Mouse (Mus musculus) embryonic facial prominence, embryonic 15.5 days (tissue): ENCODE results near the gene Cyp2f2. TPM values are rescaled to one million over a fixed set of nuclear protein-coding genes. Genes with fewer than 3 reads are reported as not detected.
A peak's percentile ranks its signal among the peaks of the same experiment; 100 is the strongest.

Source experiments
- ATAC-seq: fragments of 200-750 bp; cut with Nextera tagmentation; 2 replicates; pipeline ENCODE4 v1.8.0; 2017; ENCODE audit warnings: low read depth, moderate TSS enrichment; ENCODE audit not compliant: insufficient number of reproducible peaks, low FRiP score, low TSS enrichment
- H3K27ac ChIP-seq: fragments of 300-500 bp; sonication (generic); replicated peaks from 2 replicates; pipeline ENCODE4 v1.5.1; 2015; ENCODE audit warnings: mild to moderate bottlenecking, inconsistent platforms
- H3K27me3 ChIP-seq: fragments of 300-500 bp; sonication (generic); 2 replicates; pipeline ENCODE4 v1.6.1; 2015; ENCODE audit warnings: inconsistent platforms
- H3K36me3 ChIP-seq: fragments of 300-500 bp; sonication (generic); 2 replicates; pipeline ENCODE4 v1.6.1; 2015; ENCODE audit warnings: mild to moderate bottlenecking, inconsistent platforms
- H3K4me1 ChIP-seq: fragments of 300-500 bp; sonication (generic); 2 replicates; pipeline ENCODE4 v1.6.1; 2015; ENCODE audit warnings: inconsistent platforms
- H3K4me2 ChIP-seq: fragments of 300-500 bp; sonication (generic); replicated peaks from 2 replicates; pipeline ENCODE4 v1.6.1; 2015; ENCODE audit warnings: mild to moderate bottlenecking, inconsistent platforms
- H3K4me3 ChIP-seq: fragments of 300-500 bp; sonication (generic); replicated peaks from 2 replicates; pipeline ENCODE4 v1.5.1; 2015; ENCODE audit warnings: mild to moderate bottlenecking, inconsistent platforms
- H3K9ac ChIP-seq: fragments of 300-500 bp; sonication (generic); 2 replicates; pipeline ENCODE4 v1.6.1; 2015; ENCODE audit warnings: inconsistent platforms
- H3K9me3 ChIP-seq: fragments of 300-500 bp; sonication (generic); replicated peaks from 2 replicates; pipeline ENCODE4 v1.6.1; 2016; ENCODE audit warnings: inconsistent platforms
- WGBS: fragments of 180-500 bp; shearing (Covaris S2); methylation state at CpG from one replicate; pipeline ENCODE4 v1.1.7; 2015; 5-methylcytosine and 5-hydroxymethylcytosine counted together
- polyA plus RNA-seq: library from polyadenylated mRNA; unstranded; fragments of >200 nt; fragmentation: Nextera tagmentation; extraction: Ambion mirVana; gene quantifications from 2 replicates; pipeline ENCODE4 v1.2.1, GENCODE M21; 2015

The Cyp2f2 gene
- polyA plus RNA-seq, 1 experiment from 2014 or later, result 102 TPM

- WGBS, result 50% methylated on average over 10 of the region's 10 CpGs
- H3K27ac ChIP-seq, result peak within 1 kb of the TSS; percentile 72
- peaks cover 6% of the 10 kb centered on the region for H3K4me1 ChIP-seq
- no peak within 1 kb of the TSS for H3K4me2 ChIP-seq
- H3K27me3 ChIP-seq, result no peaks in the 10 kb centered on the region
- peaks cover 12% of the 10 kb centered on the region for H3K36me3 ChIP-seq
- H3K9ac ChIP-seq, result no peak within 1 kb of the TSS
- no peaks in the 10 kb centered on the region for H3K9me3 ChIP-seq
- ATAC-seq, result 0 out of 2 replicates have a peak, but pooled peaks have one; percentile 27
- no peak within 1 kb of the TSS for H3K4me3 ChIP-seq
These were observed 33.6 kb downstream of the Cyp2f2 start, which contains the start of gene Cyp2t4 for GRCm38 (mm10) chr7:27153205-27153764. Gene Cyp2t4 (plus strand): TSS chr7:27153714.

- 75% methylated on average over 13 of the region's 13 CpGs for WGBS
- H3K36me3 ChIP-seq, result peaks cover 28% of the 10 kb centered on the region
- peaks cover 20% of the 10 kb centered on the region for H3K4me1 ChIP-seq
- H3K9me3 ChIP-seq, result no peaks in the 10 kb centered on the region
- no peak overlapping the region for H3K4me2 ChIP-seq
- no peaks in the 10 kb centered on the region for H3K27me3 ChIP-seq
- H3K4me3 ChIP-seq, result no peak overlapping the region
- H3K27ac ChIP-seq, result no peak overlapping the region
- H3K9ac ChIP-seq, result no peak overlapping the region
- no peak for ATAC-seq
These were observed 36.3 kb downstream of the Cyp2f2 start for GRCm38 (mm10) chr7:27156005-27156404.

- peaks cover 34% of the 10 kb centered on the region for H3K36me3 ChIP-seq
- WGBS, result 92% methylated on average over 9 of the region's 9 CpGs
- H3K27me3 ChIP-seq, result no peaks in the 10 kb centered on the region
- ATAC-seq, result no peak
- H3K4me1 ChIP-seq, result peaks cover 40% of the 10 kb centered on the region
- no peak overlapping the region for H3K9ac ChIP-seq
- H3K4me3 ChIP-seq, result no peak overlapping the region
- no peak overlapping the region for H3K27ac ChIP-seq
- no peak overlapping the region for H3K4me2 ChIP-seq
- no peaks in the 10 kb centered on the region for H3K9me3 ChIP-seq
These were observed 38.5 kb downstream of the Cyp2f2 start for GRCm38 (mm10) chr7:27158171-27158570.

GRCm38 (mm10) chr7:27159256-27159655, 39.5 kb downstream of the Cyp2f2 start:
- Histone ChIP-seq H3K4me1 (peaks cover 47% of the 10 kb centered on the region), H3K27me3 (no peaks in the 10 kb centered on the region), H3K36me3 (peaks cover 37% of the 10 kb centered on the region), H3K4me3 (no peak overlapping the region), H3K4me2 (no peak overlapping the region), H3K9me3 (no peaks in the 10 kb centered on the region), H3K27ac (no peak overlapping the region), H3K9ac (no peak overlapping the region)
- no peak for ATAC-seq
- WGBS, result 95% methylated on average over 6 of the region's 6 CpGs

- Histone ChIP-seq H3K4me2 (no peak overlapping the region), H3K9me3 (no peaks in the 10 kb centered on the region), H3K4me1 (peaks cover 53% of the 10 kb centered on the region), H3K27me3 (no peaks in the 10 kb centered on the region), H3K27ac (no peak overlapping the region), H3K4me3 (no peak overlapping the region), H3K36me3 (peaks cover 40% of the 10 kb centered on the region), H3K9ac (no peak overlapping the region)
- WGBS, result 14% methylated on average over 8 of the region's 8 CpGs
- peak; percentile 83 for ATAC-seq
These were observed 40.2 kb downstream of the Cyp2f2 start for GRCm38 (mm10) chr7:27159882-27160281.

- Histone ChIP-seq H3K9me3 (no peaks in the 10 kb centered on the region), H3K36me3 (peaks cover 40% of the 10 kb centered on the region), H3K4me2 (no peak overlapping the region), H3K4me3 (no peak overlapping the region), H3K4me1 (peaks cover 62% of the 10 kb centered on the region), H3K27me3 (no peaks in the 10 kb centered on the region), H3K27ac (no peak overlapping the region), H3K9ac (no peak overlapping the region)
- no peak for ATAC-seq
- 78% methylated on average over 3 of the region's 3 CpGs for WGBS
These were observed 41.2 kb downstream of the Cyp2f2 start for GRCm38 (mm10) chr7:27160921-27161320.

- Histone ChIP-seq H3K27ac (no peak overlapping the region), H3K4me1 (peaks cover 62% of the 10 kb centered on the region), H3K9ac (no peak overlapping the region), H3K4me3 (no peak overlapping the region), H3K27me3 (no peaks in the 10 kb centered on the region), H3K4me2 (no peak overlapping the region), H3K36me3 (peaks cover 40% of the 10 kb centered on the region), H3K9me3 (no peaks in the 10 kb centered on the region)
- no peak for ATAC-seq
- 77% methylated on average over 4 of the region's 4 CpGs for WGBS
These were observed 42.0 kb downstream of the Cyp2f2 start for GRCm38 (mm10) chr7:27161744-27162143.

GRCm38 (mm10) chr7:27162780-27163449, 43.2 kb downstream of the Cyp2f2 start:
- no peak for ATAC-seq
- H3K36me3 ChIP-seq, result peaks cover 32% of the 10 kb centered on the region
- H3K4me2 ChIP-seq, result peak overlapping the region; percentile 70
- no peaks in the 10 kb centered on the region for H3K27me3 ChIP-seq
- H3K4me3 ChIP-seq, result peak overlapping the region; percentile 12; the same call in 1 of the 2 replicates
- peaks cover 71% of the 10 kb centered on the region for H3K4me1 ChIP-seq
- H3K27ac ChIP-seq, result 0 out of 2 replicates have a peak overlapping the region, but pooled peaks have one; percentile 25
- no peaks in the 10 kb centered on the region for H3K9me3 ChIP-seq
- 80% methylated on average over 5 of the region's 5 CpGs for WGBS
- no peak overlapping the region for H3K9ac ChIP-seq

GRCm38 (mm10) chr7:27163450-27163805, 43.7 kb downstream of the Cyp2f2 start:
- WGBS, result 73% methylated on average over 5 of the region's 5 CpGs
- Histone ChIP-seq H3K9me3 (no peaks in the 10 kb centered on the region), H3K27me3 (no peaks in the 10 kb centered on the region), H3K4me2 (peak overlapping the region; percentile 70), H3K4me3 (peak overlapping the region; percentile 60; the same call in 1 of the 2 replicates), H3K27ac (0 out of 2 replicates have a peak overlapping the region, but pooled peaks have one; percentile 25), H3K9ac (no peak overlapping the region), H3K36me3 (peaks cover 27% of the 10 kb centered on the region), H3K4me1 (peaks cover 75% of the 10 kb centered on the region)
- no peak for ATAC-seq

- no peaks in the 10 kb centered on the region for H3K27me3 ChIP-seq
- H3K9ac ChIP-seq, result peak overlapping the region; percentile 43; the same call in 1 of the 2 replicates
- peak overlapping the region; percentile 60 for H3K4me3 ChIP-seq
- H3K4me1 ChIP-seq, result peaks cover 76% of the 10 kb centered on the region
- ATAC-seq, result no peak
- 83% methylated on average over 33 of the region's 33 CpGs for WGBS
- no peaks in the 10 kb centered on the region for H3K9me3 ChIP-seq
- H3K4me2 ChIP-seq, result peak overlapping the region; percentile 70
- H3K27ac ChIP-seq, result no peak overlapping the region
- H3K36me3 ChIP-seq, result peaks cover 19% of the 10 kb centered on the region
These were observed 44.6 kb downstream of the Cyp2f2 start for GRCm38 (mm10) chr7:27164112-27164947.

GRCm38 (mm10) chr7:27165007-27165655, 45.4 kb downstream of the Cyp2f2 start:
- H3K36me3 ChIP-seq, result peaks cover 15% of the 10 kb centered on the region
- H3K27ac ChIP-seq, result peak overlapping the region; percentile 97; the same call in 1 of the 2 replicates
- no peak for ATAC-seq
- peaks cover 70% of the 10 kb centered on the region for H3K4me1 ChIP-seq
- 64% methylated on average over 23 of the region's 23 CpGs for WGBS
- H3K9me3 ChIP-seq, result no peaks in the 10 kb centered on the region
- H3K4me2 ChIP-seq, result peak overlapping the region; percentile 70
- peak overlapping the region; percentile 60 for H3K4me3 ChIP-seq
- H3K27me3 ChIP-seq, result no peaks in the 10 kb centered on the region
- peak overlapping the region; percentile 43 for H3K9ac ChIP-seq
